8 mouse cellular contexts compared by ENCODE assay signal in the genomic region with DNA sequence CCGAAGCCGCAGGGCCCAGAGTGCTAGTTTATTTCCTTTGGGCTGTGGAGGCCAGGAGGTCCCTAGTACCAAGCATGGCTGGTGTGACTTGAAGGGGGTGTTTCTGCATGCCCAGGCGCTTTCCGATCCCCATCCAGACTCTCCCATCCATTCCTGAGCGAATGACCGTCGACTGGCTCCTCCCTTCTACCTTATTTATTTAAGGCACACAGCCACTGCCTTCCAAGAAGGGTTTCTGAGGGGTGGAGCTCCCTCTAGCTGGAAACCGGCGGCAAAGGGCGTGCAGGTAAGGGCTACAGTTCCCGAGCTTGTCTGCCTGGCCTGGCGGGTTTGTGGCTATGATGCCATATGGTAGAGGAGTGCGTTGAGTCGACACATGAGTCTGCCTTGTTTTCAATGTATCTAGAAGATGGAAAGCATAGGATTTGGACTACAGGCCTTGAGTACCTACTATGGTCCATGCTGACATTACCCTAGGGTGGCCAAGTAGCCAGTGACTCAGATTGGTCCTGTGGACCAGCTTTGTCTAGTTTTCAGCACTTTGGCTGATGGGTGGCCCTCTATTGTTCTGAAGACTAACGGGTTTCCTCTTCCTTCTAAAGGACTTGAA. TPM values are rescaled to one million over a fixed set of nuclear protein-coding genes. Genes with fewer than 3 reads are reported as not detected.
DNase-seq lines count a peak whose midpoint lies in the region; ATAC-seq and TF ChIP-seq lines count a peak whose summit lies in the region.

No protein-coding gene starts in this region.

- H3K9ac ChIP-seq in MEL (ENCODE audit: control insufficient read depth, low read depth, low read length, poor library complexity, severe bottlenecking): peak overlapping the region; percentile 98
- peak overlapping the region; percentile 100 for H3K9ac ChIP-seq in heart, embryonic 12.5 days
- peak overlapping the region; percentile 99 for H3K9ac ChIP-seq in kidney, postnatal 0 days (ENCODE audit: low read depth, low read length)
- peak overlapping the region; percentile 99 for H3K9ac ChIP-seq in lung, postnatal 0 days (replicated peaks; ENCODE audit: low read depth)

- H3K4me2 ChIP-seq in heart, embryonic 12.5 days: peak overlapping the region; percentile 95
- peak overlapping the region; percentile 65 for H3K4me2 ChIP-seq in kidney, postnatal 0 days (ENCODE audit: low read length)
- H3K4me2 ChIP-seq in lung, postnatal 0 days (replicated peaks; ENCODE audit: low read depth, low read length): peak overlapping the region; percentile 83

- H3K4me1 ChIP-seq in MEL (ENCODE audit: control insufficient read depth in 1 of 2, insufficient read depth in 2 of 2, low read length in 2 of 2): peaks cover 3 to 21% of the 10 kb centered on the region in 2 experiments; a peak in 3 of 4 replicates
- H3K4me1 ChIP-seq in heart, embryonic 12.5 days (replicated peaks): peaks cover 45% of the 10 kb centered on the region
- H3K4me1 ChIP-seq in kidney, postnatal 0 days (replicated peaks; ENCODE audit: insufficient read depth, low read length): peaks cover 18% of the 10 kb centered on the region
- H3K4me1 ChIP-seq in lung, postnatal 0 days (ENCODE audit: insufficient read depth, low read depth, low read length): peaks cover 7% of the 10 kb centered on the region

- DNase-seq in 416B (ENCODE audit: low read depth) (peak; percentile 71), MEL (ENCODE audit: low read depth, low spot score) (peak; percentile 65)
- DNase-seq in cerebellum, postnatal 25 days: peak; percentile 80 to 83
- DNase-seq in kidney, postnatal 0 days (ENCODE audit: low spot score): peak; percentile 79
- DNase-seq in lung, postnatal 0 days (ENCODE audit: low spot score): peak; percentile 89
- peak; percentile 62 to 80 for DNase-seq in spleen, postnatal 4 days (ENCODE audit: low spot score in 2 of 2)

- H3K4me3 ChIP-seq in MEL (ENCODE audit: control insufficient read depth in 1 of 2, insufficient read depth in 1 of 2, low read depth in 2 of 2, low read length in 2 of 2): peak overlapping the region; percentile 67 to 96
- peak overlapping the region; percentile 90 for H3K4me3 ChIP-seq in heart, embryonic 12.5 days
- peak overlapping the region; percentile 89 for H3K4me3 ChIP-seq in kidney, postnatal 0 days (replicated peaks; ENCODE audit: low read depth, low read length)
- H3K4me3 ChIP-seq in lung, postnatal 0 days (ENCODE audit: low read depth, low read length): peak overlapping the region; percentile 97

- TF ChIP-seq CTCF in MEL (IDR thresholded peaks at IDR 0.05 in 2 of 3, conservative IDR thresholded peaks at IDR 0.05 in 1 of 3; ENCODE audit: control insufficient read depth in 1 of 3, insufficient read depth in 1 of 3, low read depth in 2 of 3, low read length in 3 of 3, poor library complexity in 1 of 3, severe bottlenecking in 1 of 3): peak in 2 of 3 experiments; percentile 7 to 30; a peak in 2 of 6 replicates
- TF ChIP-seq CTCF in kidney, postnatal 0 days (IDR thresholded peaks at IDR 0.05; ENCODE audit: low read depth): peak; percentile 43; the same call in 1 of the 2 replicates
- peak; percentile 50 for TF ChIP-seq CTCF in lung, postnatal 0 days (IDR thresholded peaks at IDR 0.05)

- peak overlapping the region; percentile 89 for H3K27ac ChIP-seq in MEL (ENCODE audit: control insufficient read depth, low read depth, low read length)
- H3K27ac ChIP-seq in heart, embryonic 12.5 days (ENCODE audit: poor library complexity, severe bottlenecking): peak overlapping the region; percentile 95
- H3K27ac ChIP-seq in kidney, postnatal 0 days: peak overlapping the region; percentile 95
- H3K27ac ChIP-seq in lung, postnatal 0 days (ENCODE audit: low read length): peak overlapping the region; percentile 94

- H3K9me3 ChIP-seq in MEL (replicated peaks; ENCODE audit: insufficient read depth, low read length): no peaks in the 10 kb centered on the region
- no peaks in the 10 kb centered on the region for H3K9me3 ChIP-seq in heart, embryonic 12.5 days (replicated peaks)
- H3K9me3 ChIP-seq in kidney, postnatal 0 days (replicated peaks; ENCODE audit: low read length): no peaks in the 10 kb centered on the region
- no peaks in the 10 kb centered on the region for H3K9me3 ChIP-seq in lung, postnatal 0 days (ENCODE audit: low read length)

- 1% methylated on average over 15 of the region's 15 CpGs for WGBS in heart, embryonic 12.5 days
- under 1% methylated on average over 15 of the region's 15 CpGs for WGBS in kidney, postnatal 0 days
- WGBS in lung, postnatal 0 days: 0% methylated on average over 15 of the region's 15 CpGs

- H3K79me2 ChIP-seq in MEL (ENCODE audit: control insufficient read depth, insufficient read depth, low read length, poor library complexity): peaks cover 42% of the 10 kb centered on the region

- H3K27me3 ChIP-seq in MEL (ENCODE audit: control insufficient read depth in 1 of 2, insufficient read depth in 2 of 2, low read length in 2 of 2): no peaks in the 10 kb centered on the region
- H3K27me3 ChIP-seq in heart, embryonic 12.5 days (replicated peaks): no peaks in the 10 kb centered on the region
- no peaks in the 10 kb centered on the region for H3K27me3 ChIP-seq in kidney, postnatal 0 days (ENCODE audit: insufficient read depth, low read length)
- no peaks in the 10 kb centered on the region for H3K27me3 ChIP-seq in lung, postnatal 0 days (replicated peaks; ENCODE audit: insufficient read depth, low read length)

- no peak for ATAC-seq in heart, embryonic 12.5 days (ENCODE audit: insufficient number of reproducible peaks, low FRiP score)
- no peak for ATAC-seq in kidney, postnatal 0 days (replicated peaks; ENCODE audit: low FRiP score, low read depth)
- 0 out of 2 replicates have a peak, but pooled peaks have one; percentile 0 for ATAC-seq in lung, postnatal 0 days
- no peak for ATAC-seq in inflammation-experienced regulatory T-cells, adult 6 months

- TF ChIP-seq RAD21 in MEL (IDR thresholded peaks at IDR 0.05; ENCODE audit: low read depth, low read length): no peak

- peaks cover 2 to 21% of the 10 kb centered on the region in 2 experiments for H3K36me3 ChIP-seq in MEL (ENCODE audit: control insufficient read depth in 1 of 2, insufficient read depth in 2 of 2, low read length in 2 of 2)
- H3K36me3 ChIP-seq in heart, embryonic 12.5 days: peaks cover 25% of the 10 kb centered on the region
- peaks cover 14% of the 10 kb centered on the region for H3K36me3 ChIP-seq in kidney, postnatal 0 days (ENCODE audit: insufficient read depth, low read length)
- peaks cover 5% of the 10 kb centered on the region; the same call in 1 of the 2 replicates for H3K36me3 ChIP-seq in lung, postnatal 0 days (ENCODE audit: insufficient read depth, low read length)

- TF ChIP-seq POLR2A in MEL (IDR thresholded peaks at IDR 0.05; ENCODE audit: control insufficient read depth in 1 of 2, insufficient read depth in 1 of 2, low read depth in 1 of 2, low read length in 2 of 2, poor library complexity in 1 of 2): peak in 1 of 2 experiments; percentile 35; a peak in 2 of 4 replicates

- no peak for TF ChIP-seq EP300 in MEL (IDR thresholded peaks at IDR 0.05; ENCODE audit: low read depth in 1 of 2, low read length in 2 of 2)
- no peak for TF ChIP-seq EP300 in lung, postnatal 0 days (IDR thresholded peaks at IDR 0.05)

TF ChIP-seq in MEL, 35 proteins besides CTCF, POLR2A, EP300 and RAD21:
- TF ChIP-seq MAX (IDR thresholded peaks at IDR 0.05; ENCODE audit: low read length) (no peak), ZNF384 (IDR thresholded peaks at IDR 0.05; ENCODE audit: low read depth, low read length) (no peak), POLR2AphosphoS2 (IDR thresholded peaks at IDR 0.05; ENCODE audit: low read length) (peak; percentile 22; the same call in 1 of the 2 replicates)

RNA-seq across cellular contexts. Expression of a gene that starts 2.1 kb away (rescaled TPM):
- total RNA-seq in MEL (2012; rRNA removed): 3,309 and 3,407 TPM in 2 replicates
- 1,000 to 10,000 TPM; 2,419 to 4,891 TPM for polyA plus RNA-seq in MEL (2012; ENCODE audit: insufficient read depth in 1 of 2, insufficient read length in 2 of 2, low read depth in 1 of 2, low replicate concordance in 2 of 2, missing spikeins in 1 of 2)
- 1,057 and 1,113 TPM in 2 replicates for polyA plus RNA-seq in heart, embryonic 12.5 days (2016; fragmentation: Nextera tagmentation; extraction: Ambion mirVana)
- 2,429 and 2,697 TPM in 2 replicates for polyA plus RNA-seq in kidney, postnatal 0 days (2015; fragmentation: Nextera tagmentation; extraction: Ambion mirVana)
- 1,264 and 1,361 TPM in 2 replicates for polyA plus RNA-seq in lung, postnatal 0 days (2015; fragmentation: Nextera tagmentation; extraction: Ambion mirVana)
- polyA plus RNA-seq in inflammation-experienced regulatory T-cells, adult 6 months (2017; shearing (Covaris generic)): 1,000 to 10,000 TPM; 2,583 to 3,807 (median 2,925) TPM

RNA-seq across cellular contexts. Expression of a gene that starts 53.8 kb away (rescaled TPM):
- total RNA-seq in MEL (2012; rRNA removed): 13.4 and 13.8 TPM in 2 replicates
- polyA plus RNA-seq in MEL (2012; ENCODE audit: insufficient read depth in 1 of 2, insufficient read length in 2 of 2, low read depth in 1 of 2, low replicate concordance in 2 of 2, missing spikeins in 1 of 2): 10 to 100 TPM in 1 of 2 experiments, not detected in 1; 79.9 TPM
- 83.5 and 89.5 TPM in 2 replicates for polyA plus RNA-seq in heart, embryonic 12.5 days (2016; fragmentation: Nextera tagmentation; extraction: Ambion mirVana)
- polyA plus RNA-seq in kidney, postnatal 0 days (2015; fragmentation: Nextera tagmentation; extraction: Ambion mirVana): 63.2 and 63.7 TPM in 2 replicates
- polyA plus RNA-seq in lung, postnatal 0 days (2015; fragmentation: Nextera tagmentation; extraction: Ambion mirVana): 43.4 and 50.4 TPM in 2 replicates
- 10 to 100 TPM; 17.7 to 21.6 (median 18.1) TPM for polyA plus RNA-seq in inflammation-experienced regulatory T-cells, adult 6 months (2017; shearing (Covaris generic))

RNA-seq across cellular contexts. Expression of a gene that starts 54.0 kb away (rescaled TPM):
- 34.3 and 36.0 TPM in 2 replicates for total RNA-seq in MEL (2012; rRNA removed)
- polyA plus RNA-seq in MEL (2012; ENCODE audit: insufficient read depth in 1 of 2, insufficient read length in 2 of 2, low read depth in 1 of 2, low replicate concordance in 2 of 2, missing spikeins in 1 of 2): 10 to 100 TPM in 1 of 2 experiments, not detected in 1; 64.8 TPM
- polyA plus RNA-seq in heart, embryonic 12.5 days (2016; fragmentation: Nextera tagmentation; extraction: Ambion mirVana): 28.6 and 32.6 TPM in 2 replicates
- 27.9 and 28.6 TPM in 2 replicates for polyA plus RNA-seq in kidney, postnatal 0 days (2015; fragmentation: Nextera tagmentation; extraction: Ambion mirVana)
- polyA plus RNA-seq in lung, postnatal 0 days (2015; fragmentation: Nextera tagmentation; extraction: Ambion mirVana): 18.0 and 19.3 TPM in 2 replicates
- 10 to 100 TPM; 14.5 to 17.0 (median 15.8) TPM for polyA plus RNA-seq in inflammation-experienced regulatory T-cells, adult 6 months (2017; shearing (Covaris generic))
